Mouse (Mus musculus) midbrain, postnatal 0 days (tissue): Measurements from ENCODE around the gene Ccdc92b. TPM values are rescaled to one million over a fixed set of nuclear protein-coding genes. Genes with fewer than 3 reads are reported as not detected.

Experiments used
- ATAC-seq: fragments of 200-750 bp; cut with Nextera tagmentation; 2 replicates; pipeline ENCODE4 v1.8.0; 2017; ENCODE audit warnings: moderate number of reproducible peaks, mild to moderate bottlenecking, moderate TSS enrichment, moderate library complexity; ENCODE audit not compliant: low FRiP score
- DNase-seq: peaks from one replicate; pipeline ENCODE4 v3.0.0-alpha.2; 2015; ENCODE audit warnings: low spot score
- H3K27ac ChIP-seq: fragments of 300-500 bp; sonication (generic); 2 replicates; pipeline ENCODE4 v1.5.1; 2014; ENCODE audit warnings: low read depth, mild to moderate bottlenecking, low read length, mixed read lengths
- H3K27me3 ChIP-seq: fragments of 300-500 bp; sonication (generic); 2 replicates; pipeline ENCODE4 v1.6.1; 2014; ENCODE audit warnings: low read length, control low read depth, mixed read lengths; ENCODE audit not compliant: insufficient read depth
- H3K36me3 ChIP-seq: fragments of 300-500 bp; sonication (generic); 2 replicates; pipeline ENCODE4 v1.6.1; 2014; ENCODE audit warnings: low read length, control low read depth, mixed read lengths; ENCODE audit not compliant: insufficient read depth
- H3K4me1 ChIP-seq: fragments of 300-500 bp; sonication (generic); 2 replicates; pipeline ENCODE4 v1.6.1; 2014; ENCODE audit warnings: mild to moderate bottlenecking, control low read depth, antibody characterized with exemption, low read length, mixed read lengths; ENCODE audit not compliant: insufficient read depth
- H3K4me2 ChIP-seq: fragments of 300-500 bp; sonication (generic); 2 replicates; pipeline ENCODE4 v1.6.1; 2014; ENCODE audit warnings: low read depth, mild to moderate bottlenecking, low read length, mixed read lengths; ENCODE audit not compliant: poor library complexity, severe bottlenecking
- H3K4me3 ChIP-seq: fragments of 300-500 bp; sonication (generic); 2 replicates; pipeline ENCODE4 v1.5.1; 2014; ENCODE audit warnings: low read depth, mild to moderate bottlenecking, low read length, moderate library complexity
- H3K9ac ChIP-seq: fragments of 300-500 bp; sonication (generic); replicated peaks from 2 replicates; pipeline ENCODE4 v1.6.1; 2014; ENCODE audit warnings: mild to moderate bottlenecking, low read length, moderate library complexity, mixed read lengths; ENCODE audit not compliant: poor library complexity, severe bottlenecking
- H3K9me3 ChIP-seq: fragments of 300-500 bp; sonication (generic); 2 replicates; pipeline ENCODE4 v1.6.1; 2016; ENCODE audit warnings: low read length, control low read depth
- CTCF ChIP-seq: IDR thresholded peaks from 2 replicates; pipeline ENCODE4 v1.5.1; 2016; ENCODE audit warnings: antibody characterized with exemption, mild to moderate bottlenecking
- WGBS: fragments of 180-500 bp; shearing (Covaris S2); extraction: QIAGEN DNeasy Blood & Tissue Kit; methylation state at CpG from one replicate; pipeline ENCODE4 v1.1.7; 2014; 5-methylcytosine and 5-hydroxymethylcytosine counted together
- polyA plus RNA-seq: library from polyadenylated mRNA; unstranded; fragments of >200 nt; fragmentation: Nextera tagmentation; extraction: Ambion mirVana; gene quantifications from 2 replicates; pipeline ENCODE4 v1.2.1, GENCODE M21; 2015
- total RNA-seq: library from RNA; depleted of rRNA; stranded (reverse); fragments of >200 nt; gene quantifications from 2 replicates; pipeline ENCODE4 v1.2.3, GENCODE M21; 2014

Ccdc92b gene
- total and polyA plus RNA-seq, 2 experiments from 2014 or later: 3.4 to 14.6 TPM

GRCm38 (mm10) chr11:74664279-74664678 is 44.9 kb downstream of the Ccdc92b start:
- Histone ChIP-seq H3K4me3 (no peak overlapping the region), H3K9ac (no peak overlapping the region), H3K4me1 (no peaks in the 10 kb centered on the region), H3K36me3 (peaks cover 95% of the 10 kb centered on the region), H3K9me3 (no peaks in the 10 kb centered on the region), H3K27ac (no peak overlapping the region), H3K4me2 (no peak overlapping the region), H3K27me3 (no peaks in the 10 kb centered on the region)
- DNase-seq: no peak
- TF ChIP-seq CTCF: no peak
- WGBS: 84% methylated on average over 3 of the region's 3 CpGs
- ATAC-seq: no peak

GRCm38 (mm10) chr11:74664906-74665305 is 45.5 kb downstream of the Ccdc92b start:
- no peak overlapping the region for H3K4me2 ChIP-seq
- H3K4me3 ChIP-seq: no peak overlapping the region
- ATAC-seq: no peak
- no peak for DNase-seq
- H3K9me3 ChIP-seq: no peaks in the 10 kb centered on the region
- H3K4me1 ChIP-seq: no peaks in the 10 kb centered on the region
- TF ChIP-seq CTCF: no peak
- H3K27me3 ChIP-seq: no peaks in the 10 kb centered on the region
- H3K27ac ChIP-seq: no peak overlapping the region
- no peak overlapping the region for H3K9ac ChIP-seq
- peaks cover 95% of the 10 kb centered on the region for H3K36me3 ChIP-seq
- WGBS: 93% methylated on average over 8 of the region's 8 CpGs

DNA sequence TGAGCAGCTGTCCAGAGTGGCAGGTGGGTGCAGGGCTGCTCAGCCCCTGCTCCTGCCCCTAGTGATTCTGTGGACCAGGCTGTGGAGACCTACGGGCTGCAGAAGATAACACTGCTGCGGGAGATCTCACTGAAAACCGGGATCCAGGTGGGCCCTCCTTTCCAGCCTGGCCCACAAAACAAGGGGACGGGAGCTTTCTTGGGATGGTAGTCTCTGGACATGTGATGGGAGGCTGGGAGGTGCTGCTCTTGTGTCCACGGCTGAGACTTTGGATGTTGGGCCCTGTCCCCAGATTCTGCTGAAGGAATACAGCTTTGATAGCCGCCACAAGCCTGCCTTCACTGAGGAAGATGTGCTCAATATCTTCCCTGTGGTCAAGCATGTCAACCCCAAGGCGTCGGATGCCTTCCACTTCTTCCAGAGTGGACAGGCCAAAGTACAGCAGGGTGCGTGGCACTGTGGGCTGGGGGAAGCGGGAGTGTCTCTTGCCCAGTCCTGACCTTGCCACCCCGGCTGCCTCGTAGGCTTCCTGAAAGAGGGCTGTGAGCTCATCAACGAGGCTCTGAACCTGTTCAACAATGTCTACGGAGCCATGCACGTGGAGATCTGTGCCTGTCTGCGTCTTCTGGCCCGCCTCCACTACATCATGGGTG is 46.4 kb downstream of the Ccdc92b start:
- WGBS: 95% methylated on average over 17 of the region's 17 CpGs
- DNase-seq: no peak
- Histone ChIP-seq H3K27ac (no peak overlapping the region), H3K9ac (no peak overlapping the region), H3K9me3 (no peaks in the 10 kb centered on the region), H3K4me3 (no peak overlapping the region), H3K27me3 (no peaks in the 10 kb centered on the region), H3K4me2 (no peak overlapping the region), H3K36me3 (peaks cover 91% of the 10 kb centered on the region), H3K4me1 (no peaks in the 10 kb centered on the region)
- no peak for TF ChIP-seq CTCF
- no peak for ATAC-seq

DNA sequence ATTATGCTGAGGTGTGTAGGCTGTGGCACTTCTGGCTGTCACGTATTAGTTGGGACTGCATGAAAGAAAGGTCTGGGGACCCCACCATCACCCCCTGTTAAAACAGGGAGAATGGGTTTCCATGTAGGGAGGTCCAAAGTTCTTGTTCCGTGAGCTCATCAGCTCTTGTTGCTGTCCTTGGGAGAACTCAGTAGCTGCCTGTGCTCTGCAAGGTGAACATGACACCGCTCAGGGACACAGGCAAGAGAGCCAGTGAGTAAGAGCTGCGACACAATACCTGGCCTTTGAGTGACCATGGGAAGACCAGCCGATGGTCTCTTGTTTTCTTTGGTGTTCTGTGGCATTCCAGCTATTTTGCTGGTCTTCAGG is 46.9 kb downstream of the Ccdc92b start:
- Histone ChIP-seq H3K9ac (no peak overlapping the region), H3K27ac (no peak overlapping the region), H3K4me2 (no peak overlapping the region), H3K4me3 (no peak overlapping the region), H3K9me3 (no peaks in the 10 kb centered on the region), H3K27me3 (no peaks in the 10 kb centered on the region), H3K36me3 (peaks cover 87% of the 10 kb centered on the region), H3K4me1 (no peaks in the 10 kb centered on the region)
- 98% methylated on average over 5 of the region's 5 CpGs for WGBS
- DNase-seq (no peak), ATAC-seq (no peak)
- no peak for TF ChIP-seq CTCF

DNA sequence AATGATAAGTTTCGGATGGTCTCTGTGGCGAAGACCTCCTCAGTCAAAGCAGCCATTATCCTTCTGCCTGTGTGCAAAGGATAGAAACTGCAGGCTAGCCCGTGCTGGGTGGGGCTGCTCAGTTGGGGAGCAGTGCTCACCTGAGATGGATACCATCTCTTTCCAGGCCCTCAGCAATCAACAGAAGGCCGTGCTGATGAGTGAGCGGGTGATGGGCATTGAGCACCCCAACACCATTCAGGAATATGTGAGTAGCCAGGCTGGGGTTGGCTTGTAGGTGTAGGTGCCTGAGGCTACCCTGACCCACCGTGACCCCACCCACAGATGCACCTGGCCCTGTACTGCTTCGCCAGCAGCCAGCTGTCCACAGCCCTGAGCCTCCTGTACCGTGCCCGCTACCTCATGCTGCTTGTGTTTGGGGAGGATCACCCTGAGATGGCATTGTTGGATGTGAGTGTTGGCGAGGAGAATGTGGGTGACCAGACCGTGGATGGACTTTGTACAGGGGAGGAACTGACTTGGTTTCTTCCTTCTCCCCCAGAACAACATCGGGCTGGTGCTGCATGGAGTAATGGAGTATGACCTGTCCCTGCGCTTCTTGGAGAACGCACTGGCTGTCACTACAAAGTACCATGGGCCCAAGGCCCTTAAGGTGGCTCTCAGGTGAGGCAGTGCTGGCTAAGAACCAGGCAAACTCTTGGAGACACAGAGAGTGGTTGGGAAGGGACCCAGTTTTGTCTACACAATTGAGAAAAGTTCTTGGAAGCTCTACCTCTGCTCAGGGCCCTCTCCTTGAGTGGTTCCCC is 47.6 kb downstream of the Ccdc92b start:
- ATAC-seq: no peak
- Histone ChIP-seq H3K4me1 (no peaks in the 10 kb centered on the region), H3K27me3 (no peaks in the 10 kb centered on the region), H3K9me3 (no peaks in the 10 kb centered on the region), H3K27ac (no peak overlapping the region), H3K4me3 (no peak overlapping the region), H3K4me2 (no peak overlapping the region), H3K36me3 (peaks cover 79% of the 10 kb centered on the region), H3K9ac (no peak overlapping the region)
- TF ChIP-seq CTCF: no peak
- 98% methylated on average over 14 of the region's 14 CpGs for WGBS
- DNase-seq: no peak

GRCm38 (mm10) chr11:74667582-74668010 is 48.2 kb downstream of the Ccdc92b start:
- no peak for ATAC-seq
- Histone ChIP-seq H3K4me2 (no peak overlapping the region), H3K36me3 (peaks cover 73% of the 10 kb centered on the region), H3K27ac (no peak overlapping the region), H3K4me3 (no peak overlapping the region), H3K9me3 (no peaks in the 10 kb centered on the region), H3K9ac (no peak overlapping the region), H3K27me3 (no peaks in the 10 kb centered on the region), H3K4me1 (no peaks in the 10 kb centered on the region)
- TF ChIP-seq CTCF: no peak
- no peak for DNase-seq
- WGBS: 98% methylated on average over 13 of the region's 13 CpGs
